Mouse (Mus musculus) limb, embryonic 14.5 days (tissue): ENCODE measurements around the gene Btbd11. TPM values are rescaled to one million over a fixed set of nuclear protein-coding genes. Genes with fewer than 3 reads are reported as not detected.

Experiments used
- ATAC-seq: fragments of 200-750 bp; cut with Nextera tagmentation; 2 replicates; pipeline ENCODE4 v1.8.0; 2017; ENCODE audit warnings: low read depth, moderate number of reproducible peaks, moderate TSS enrichment; ENCODE audit not compliant: low FRiP score
- DNase-seq: peaks from one replicate; pipeline ENCODE4 v3.0.0-alpha.2; 2015; ENCODE audit warnings: low spot score
- H3K27ac ChIP-seq: fragments of 300-500 bp; sonication (generic); replicated peaks from 2 replicates; pipeline ENCODE4 v1.5.1; 2014; ENCODE audit warnings: low read depth, mild to moderate bottlenecking, low read length, moderate library complexity, mixed read lengths
- H3K27me3 ChIP-seq: fragments of 300-500 bp; sonication (generic); 2 replicates; pipeline ENCODE4 v1.6.1; 2014; ENCODE audit warnings: low read length, mixed read lengths; ENCODE audit not compliant: control insufficient read depth, insufficient read depth
- H3K36me3 ChIP-seq: fragments of 300-500 bp; sonication (generic); 2 replicates; pipeline ENCODE4 v1.6.1; 2014; ENCODE audit warnings: mild to moderate bottlenecking, low read length, moderate library complexity, mixed read lengths; ENCODE audit not compliant: control insufficient read depth, insufficient read depth
- H3K4me1 ChIP-seq: fragments of 300-500 bp; sonication (generic); 2 replicates; pipeline ENCODE4 v1.6.1; 2014; ENCODE audit warnings: antibody characterized with exemption, low read length, mixed read lengths; ENCODE audit not compliant: control insufficient read depth, insufficient read depth
- H3K4me2 ChIP-seq: fragments of 300-500 bp; sonication (generic); replicated peaks from 2 replicates; pipeline ENCODE4 v1.6.1; 2014; ENCODE audit warnings: low read depth, mild to moderate bottlenecking, low read length, moderate library complexity; ENCODE audit not compliant: severe bottlenecking
- H3K4me3 ChIP-seq: fragments of 300-500 bp; sonication (generic); replicated peaks from 2 replicates; pipeline ENCODE4 v1.5.1; 2014; ENCODE audit warnings: low read length
- H3K9ac ChIP-seq: fragments of 300-500 bp; sonication (generic); 2 replicates; pipeline ENCODE4 v1.6.1; 2014; ENCODE audit warnings: mild to moderate bottlenecking, low read depth, low read length, moderate library complexity; ENCODE audit not compliant: severe bottlenecking
- H3K9me3 ChIP-seq: fragments of 300-500 bp; sonication (generic); 2 replicates; pipeline ENCODE4 v1.6.1; 2016; ENCODE audit warnings: low read length; ENCODE audit not compliant: control insufficient read depth
- POLR2A ChIP-seq: fragments of 200-500 bp; IDR thresholded peaks from 2 replicates; pipeline ENCODE4 v1.8.0; 2012; ENCODE audit warnings: inconsistent platforms, mild to moderate bottlenecking, moderate library complexity, borderline replicate concordance; ENCODE audit not compliant: insufficient read depth, insufficient read length; ENCODE audit errors: extremely low read depth
- WGBS: fragments of 180-500 bp; shearing (Covaris S2); extraction: QIAGEN DNeasy Blood & Tissue Kit; methylation state at CpG from one replicate; pipeline ENCODE4 v1.1.7; 2014; 5-methylcytosine and 5-hydroxymethylcytosine counted together
- polyA plus RNA-seq, 2 experiments: library from polyadenylated mRNA; depleted of rRNA in 1 of 2; stranded (reverse) in 1 of 2; unstranded in 1 of 2; fragments of >200 nt; fragmentation: Nextera tagmentation in 1 of 2; extraction: Ambion mirVana in 1 of 2; gene quantifications; 2 replicates each; pipeline versions ENCODE4 v1.2.1 to v1.2.3; 2012 to 2014

Gene Btbd11
- polyA plus RNA-seq, 2 experiments = 10.2 to 11.6 TPM

- ATAC-seq = no peak
- Histone ChIP-seq H3K27ac (no peak overlapping the region), H3K27me3 (no peaks in the 10 kb centered on the region), H3K9me3 (no peaks in the 10 kb centered on the region), H3K36me3 (no peaks in the 10 kb centered on the region), H3K4me1 (peaks cover 23% of the 10 kb centered on the region), H3K4me2 (no peak overlapping the region), H3K4me3 (no peak overlapping the region), H3K9ac (no peak overlapping the region)
- DNase-seq = no peak
- no peak for TF ChIP-seq POLR2A
- WGBS = 55% methylated on average over 2 of the region's 2 CpGs
Observed at GRCm38 (mm10) chr10:85492583-85492982, 106.0 kb downstream of the Btbd11 start.

- 40% methylated on average over 8 of the region's 8 CpGs for WGBS
- Histone ChIP-seq H3K27ac (no peak overlapping the region; the same call in 1 of the 2 replicates), H3K4me2 (no peak overlapping the region), H3K4me3 (no peak overlapping the region), H3K4me1 (peaks cover 30% of the 10 kb centered on the region), H3K36me3 (no peaks in the 10 kb centered on the region), H3K9me3 (no peaks in the 10 kb centered on the region), H3K9ac (no peak overlapping the region), H3K27me3 (no peaks in the 10 kb centered on the region)
- ATAC-seq = no peak
- DNase-seq = no peak
- no peak for TF ChIP-seq POLR2A
Observed at GRCm38 (mm10) chr10:85496358-85496757, 109.7 kb downstream of the Btbd11 start.

DNA sequence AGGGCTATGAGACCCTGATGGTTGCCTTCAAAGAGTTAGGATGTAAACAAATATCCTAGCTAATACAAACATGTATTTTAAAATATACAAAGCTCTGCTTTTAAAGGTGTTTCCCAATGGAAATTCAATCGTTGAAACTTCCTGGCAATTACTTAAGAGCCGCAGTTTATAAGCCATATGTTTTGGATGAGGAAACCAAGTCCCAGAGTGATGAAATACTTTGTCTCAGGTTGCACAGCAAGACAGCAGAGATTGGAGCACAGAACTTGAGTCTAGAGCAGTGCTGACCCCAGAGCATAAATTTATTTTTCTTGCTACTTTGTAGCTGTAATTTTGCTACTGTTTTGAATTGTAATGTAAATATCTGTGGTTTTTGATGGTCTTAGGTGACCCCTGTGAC, 110.4 kb downstream of the Btbd11 start:
- Histone ChIP-seq H3K4me1 (peaks cover 33% of the 10 kb centered on the region), H3K27me3 (no peaks in the 10 kb centered on the region), H3K4me2 (no peak overlapping the region), H3K27ac (no peak overlapping the region), H3K9ac (no peak overlapping the region), H3K4me3 (no peak overlapping the region), H3K36me3 (no peaks in the 10 kb centered on the region), H3K9me3 (no peaks in the 10 kb centered on the region)
- TF ChIP-seq POLR2A = no peak
- ATAC-seq (no peak), DNase-seq (no peak)
- WGBS = 10% methylated on average over 2 of the region's 2 CpGs

DNA sequence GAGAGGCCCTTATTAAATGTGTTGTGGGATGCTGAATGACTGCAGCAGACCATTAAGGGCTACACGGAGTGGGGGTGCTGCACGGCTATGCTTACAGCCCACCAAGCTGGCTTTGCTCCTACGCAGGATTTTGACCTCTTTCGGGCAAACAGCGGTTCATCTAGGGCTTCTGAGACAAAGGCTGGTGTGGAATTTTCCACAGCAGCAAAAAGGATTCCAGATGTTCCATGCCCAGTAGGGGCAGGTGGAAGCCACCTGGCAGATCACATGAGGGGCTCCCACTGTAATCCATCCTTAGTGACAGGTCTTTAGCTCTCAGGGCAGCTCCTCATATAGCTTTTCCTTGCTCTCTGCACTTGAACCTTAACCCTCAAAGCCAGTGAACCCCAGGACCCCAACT, 111.3 kb downstream of the Btbd11 start:
- no peak overlapping the region for H3K9ac ChIP-seq
- H3K4me3 ChIP-seq = no peak overlapping the region
- H3K9me3 ChIP-seq = no peaks in the 10 kb centered on the region
- no peak overlapping the region for H3K27ac ChIP-seq
- H3K4me2 ChIP-seq = no peak overlapping the region
- no peaks in the 10 kb centered on the region for H3K27me3 ChIP-seq
- WGBS = 45% methylated on average over 5 of the region's 5 CpGs
- ATAC-seq = no peak
- no peaks in the 10 kb centered on the region for H3K36me3 ChIP-seq
- no peak for TF ChIP-seq POLR2A
- peaks cover 31% of the 10 kb centered on the region for H3K4me1 ChIP-seq
- DNase-seq = no peak

DNA sequence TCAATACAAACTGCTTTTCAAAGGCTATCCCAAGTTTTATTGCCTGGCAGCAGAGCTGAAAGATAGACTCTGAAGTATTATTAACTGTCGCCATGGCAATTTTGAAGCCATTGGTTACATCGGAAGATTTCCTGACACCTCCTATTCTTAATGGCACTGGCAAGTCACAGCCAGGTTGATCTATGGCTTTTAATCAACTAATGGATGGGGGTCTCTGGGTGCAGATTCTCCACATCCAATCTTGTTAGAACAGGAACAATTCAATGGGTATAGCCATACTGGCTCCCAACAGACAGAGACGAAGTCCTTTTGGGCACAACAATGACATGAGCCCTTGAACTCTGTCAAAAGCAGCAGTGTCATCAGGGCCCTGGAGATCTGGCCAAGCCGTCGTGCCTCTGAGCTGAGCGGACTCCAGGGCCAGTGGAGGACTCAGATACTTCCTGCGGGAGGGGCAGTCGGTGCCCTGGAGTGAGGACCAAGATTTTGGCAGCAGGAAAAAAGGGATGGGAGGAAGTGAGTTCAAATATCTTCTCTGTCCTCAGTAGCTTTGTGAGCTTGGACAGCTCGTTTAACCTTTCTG, 114.0 kb downstream of the Btbd11 start:
- H3K4me3 ChIP-seq = no peak overlapping the region

More for the DNA sequence above, 114.0 kb downstream of the Btbd11 start:
- Histone ChIP-seq H3K4me1 (peaks cover 41% of the 10 kb centered on the region), H3K36me3 (no peaks in the 10 kb centered on the region), H3K4me2 (no peak overlapping the region), H3K9me3 (no peaks in the 10 kb centered on the region), H3K9ac (no peak overlapping the region), H3K27me3 (no peaks in the 10 kb centered on the region), H3K27ac (no peak overlapping the region)
- no peak for DNase-seq
- ATAC-seq = no peak
- no peak for TF ChIP-seq POLR2A
- whole genome bisulfite sequencing = 75% methylated on average over 9 of the region's 9 CpGs
